Mouse (Mus musculus): Measurements from ENCODE around the gene Nars2. TPM values are rescaled to one million over a fixed set of nuclear protein-coding genes. Genes with fewer than 3 reads are reported as not detected.

The Nars2 gene
- polyA plus RNA-seq, 2 experiments, result 4.9 to 16.1 TPM

DNA sequence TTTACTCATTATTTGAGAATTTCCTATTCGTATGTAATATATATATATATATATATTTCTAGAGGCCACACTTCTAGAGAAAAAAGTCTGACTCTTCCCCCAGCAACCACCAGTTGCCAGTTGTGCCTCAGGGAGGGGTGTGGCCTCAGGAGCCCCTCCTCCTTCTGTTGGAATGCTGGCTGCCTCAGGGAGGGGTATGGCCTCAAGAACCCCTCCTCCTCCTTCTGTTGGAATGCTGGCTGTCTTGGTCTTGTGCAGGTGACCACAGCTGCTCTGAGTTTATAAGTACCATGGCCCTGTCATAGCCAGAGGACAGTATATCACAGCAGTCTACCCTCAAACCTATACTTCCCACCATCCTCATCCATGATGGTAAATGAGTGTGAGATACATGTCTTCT, 91.7 kb downstream of the Nars2 start:
- H3K36me3 ChIP-seq (replicated peaks; ENCODE audit: control insufficient read depth, insufficient read depth, low read depth), result peaks cover 2% of the 10 kb centered on the region; the same call in 1 of the 2 replicates

DNA sequence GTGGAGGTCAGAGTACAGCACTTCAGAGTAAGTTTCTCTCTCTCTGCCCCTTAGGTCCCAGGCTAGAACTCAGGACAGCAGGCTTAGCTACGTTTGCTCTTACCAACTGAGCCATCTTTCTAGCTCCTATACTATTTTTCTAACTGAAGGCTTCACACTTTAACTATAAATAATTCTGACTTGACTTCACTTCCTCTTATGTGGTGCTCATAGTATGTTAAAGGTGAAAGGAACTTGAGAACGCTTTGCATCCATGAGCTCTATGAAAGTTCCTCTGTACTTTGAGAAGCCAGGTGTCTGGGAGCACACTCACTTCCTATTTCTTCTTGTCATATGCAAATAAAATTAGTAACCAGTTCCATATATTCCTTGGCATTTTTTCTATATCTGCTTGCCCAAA, 109.7 kb downstream of the Nars2 start:
- no peaks in the 10 kb centered on the region for H3K9me3 ChIP-seq (ENCODE audit: control insufficient read depth, low read length)
- peaks cover 3% of the 10 kb centered on the region; the same call in 1 of the 2 replicates for H3K36me3 ChIP-seq (replicated peaks; ENCODE audit: control insufficient read depth, insufficient read depth, low read depth)
- no peak overlapping the region for H3K4me3 ChIP-seq (ENCODE audit: insufficient read depth in 1 of 2, low read depth in 2 of 2, low read length in 2 of 2)
- no peak for ATAC-seq (ENCODE audit: insufficient read depth)
- no peak overlapping the region for H3K4me2 ChIP-seq (ENCODE audit: low read depth)
- H3K27ac ChIP-seq, result no peak overlapping the region
- WGBS (ENCODE audit: insufficient replicate concordance), result 76% methylated on average over 2 of the region's 2 CpGs
- H3K27me3 ChIP-seq (ENCODE audit: control insufficient read depth, insufficient read depth, low read length), result no peaks in the 10 kb centered on the region
- DNase-seq (ENCODE audit: low read depth in 3 of 3, low spot score in 3 of 3), result no peak
- H3K9ac ChIP-seq (replicated peaks), result no peak overlapping the region
- TF ChIP-seq CTCF (IDR thresholded peaks at IDR 0.05; ENCODE audit: low read depth), result no peak
- TF ChIP-seq EP300 (IDR thresholded peaks at IDR 0.05; ENCODE audit: low read depth), result no peak
- no peaks in the 10 kb centered on the region for H3K4me1 ChIP-seq (replicated peaks; ENCODE audit: control insufficient read depth in 2 of 2, insufficient read depth in 2 of 2, low read length in 1 of 2)

More for the DNA sequence above, 91.7 kb downstream of the Nars2 start:
- Histone ChIP-seq H3K27ac (no peak overlapping the region), H3K9ac (replicated peaks) (no peak overlapping the region), H3K4me2 (ENCODE audit: low read depth) (no peak overlapping the region), H3K4me3 (ENCODE audit: insufficient read depth in 1 of 2, low read depth in 2 of 2, low read length in 2 of 2) (no peak overlapping the region), H3K9me3 (ENCODE audit: control insufficient read depth, low read length) (no peaks in the 10 kb centered on the region), H3K27me3 (ENCODE audit: control insufficient read depth, insufficient read depth, low read length) (no peaks in the 10 kb centered on the region), H3K4me1 (replicated peaks; ENCODE audit: control insufficient read depth in 2 of 2, insufficient read depth in 2 of 2, low read length in 1 of 2) (no peaks in the 10 kb centered on the region)
- TF ChIP-seq CTCF (IDR thresholded peaks at IDR 0.05; ENCODE audit: low read depth) (no peak), EP300 (IDR thresholded peaks at IDR 0.05; ENCODE audit: low read depth) (no peak)
- DNase-seq (ENCODE audit: low read depth in 3 of 3, low spot score in 3 of 3) (no peak), ATAC-seq (ENCODE audit: insufficient read depth) (no peak)
- 52% methylated on average over 1 of the region's 1 CpGs for WGBS (ENCODE audit: insufficient replicate concordance)

DNA sequence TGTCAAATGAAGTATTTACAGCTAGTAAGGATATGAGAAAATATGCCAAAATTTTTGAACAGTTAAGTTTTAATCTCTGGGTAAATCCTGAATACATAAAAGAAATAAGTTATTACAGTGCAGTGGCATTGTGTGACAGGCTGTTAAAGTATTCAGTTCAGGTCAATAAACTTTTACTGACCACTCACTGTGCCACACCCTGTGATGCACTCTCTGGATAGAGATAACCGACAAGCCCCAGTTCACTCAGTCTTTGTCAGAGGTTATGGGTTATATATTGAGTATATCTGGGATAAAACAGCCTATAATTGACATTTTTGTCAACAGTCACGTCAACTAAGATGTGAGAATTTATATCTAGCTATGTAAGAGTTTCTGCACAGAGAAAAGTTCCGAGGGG, 120.2 kb downstream of the Nars2 start:
- TF ChIP-seq EP300 (IDR thresholded peaks at IDR 0.05; ENCODE audit: low read depth), result no peak
- no peak for TF ChIP-seq CTCF (IDR thresholded peaks at IDR 0.05; ENCODE audit: low read depth)
- no peak overlapping the region for H3K27ac ChIP-seq
- H3K4me1 ChIP-seq (replicated peaks; ENCODE audit: control insufficient read depth in 2 of 2, insufficient read depth in 2 of 2, low read length in 1 of 2), result peaks cover 4 to 7% of the 10 kb centered on the region in 2 experiments; a peak in 1 of 4 replicates
- DNase-seq (ENCODE audit: low read depth in 3 of 3, low spot score in 3 of 3) (no peak), ATAC-seq (ENCODE audit: insufficient read depth) (peak; percentile 45; the same call in 1 of the 2 replicates)
- no peaks in the 10 kb centered on the region for H3K36me3 ChIP-seq (replicated peaks; ENCODE audit: control insufficient read depth, insufficient read depth, low read depth)
- H3K9me3 ChIP-seq (ENCODE audit: control insufficient read depth, low read length), result no peaks in the 10 kb centered on the region
- H3K9ac ChIP-seq (replicated peaks), result no peak overlapping the region
- H3K4me3 ChIP-seq (ENCODE audit: insufficient read depth in 1 of 2, low read depth in 2 of 2, low read length in 2 of 2), result no peak overlapping the region
- no peak overlapping the region for H3K4me2 ChIP-seq (ENCODE audit: low read depth)
- no peaks in the 10 kb centered on the region for H3K27me3 ChIP-seq (ENCODE audit: control insufficient read depth, insufficient read depth, low read length)
- WGBS (ENCODE audit: insufficient replicate concordance), result 49% methylated on average over 3 of the region's 3 CpGs

DNA sequence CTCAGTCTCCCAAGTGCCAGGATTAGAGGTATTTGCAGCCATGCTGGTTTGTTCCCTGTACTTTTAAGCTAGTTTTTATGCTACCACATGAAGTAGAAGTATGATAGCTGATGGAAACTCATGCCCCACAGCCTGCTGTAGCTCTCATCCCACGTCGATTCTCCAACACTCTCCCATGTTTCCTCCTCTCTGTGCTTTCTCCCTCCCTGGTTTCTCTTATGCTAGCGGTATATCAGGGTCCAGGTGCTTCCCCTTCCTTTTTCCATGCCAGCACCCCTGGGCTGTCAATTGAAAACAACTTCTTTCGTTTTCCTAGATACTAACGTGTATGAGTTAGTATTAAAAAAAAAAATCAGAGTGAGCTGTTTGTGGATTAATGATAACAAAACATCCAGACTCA, 120.8 kb downstream of the Nars2 start:
- TF ChIP-seq CTCF (IDR thresholded peaks at IDR 0.05; ENCODE audit: low read depth), result no peak
- no peak for TF ChIP-seq EP300 (IDR thresholded peaks at IDR 0.05; ENCODE audit: low read depth)
- Histone ChIP-seq H3K4me1 (replicated peaks; ENCODE audit: control insufficient read depth in 2 of 2, insufficient read depth in 2 of 2, low read length in 1 of 2) (peaks cover 4 to 7% of the 10 kb centered on the region in 2 experiments; a peak in 2 of 4 replicates), H3K4me2 (ENCODE audit: low read depth) (no peak overlapping the region), H3K4me3 (ENCODE audit: insufficient read depth in 1 of 2, low read depth in 2 of 2, low read length in 2 of 2) (no peak overlapping the region), H3K27me3 (ENCODE audit: control insufficient read depth, insufficient read depth, low read length) (no peaks in the 10 kb centered on the region), H3K36me3 (replicated peaks; ENCODE audit: control insufficient read depth, insufficient read depth, low read depth) (no peaks in the 10 kb centered on the region), H3K9ac (replicated peaks) (no peak overlapping the region), H3K27ac (no peak overlapping the region), H3K9me3 (ENCODE audit: control insufficient read depth, low read length) (no peaks in the 10 kb centered on the region)
- ATAC-seq (ENCODE audit: insufficient read depth) (no peak), DNase-seq (ENCODE audit: low read depth in 3 of 3, low spot score in 3 of 3) (no peak)
- 68% methylated on average over 5 of the region's 5 CpGs for WGBS (ENCODE audit: insufficient replicate concordance)

DNA sequence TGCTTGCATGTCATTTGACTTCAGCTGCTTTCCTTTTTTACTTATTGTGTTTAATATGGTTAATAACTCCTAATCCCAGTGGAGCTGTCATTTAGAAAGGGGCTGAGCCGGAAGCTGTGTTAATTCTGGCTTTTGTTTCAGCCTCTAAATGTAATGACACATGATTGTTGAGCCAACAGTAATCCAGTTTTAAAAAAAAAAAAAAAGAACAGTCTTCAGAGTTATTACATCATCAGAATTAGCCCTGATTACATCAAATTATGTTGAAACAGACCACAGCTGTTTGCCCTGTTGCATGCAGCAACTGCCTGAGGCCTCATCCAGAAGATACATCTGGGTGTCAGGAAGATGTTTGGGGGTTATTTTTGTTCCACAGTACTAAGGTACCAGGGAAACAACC, 123.7 kb downstream of the Nars2 start:
- Histone ChIP-seq H3K27ac (no peak overlapping the region), H3K27me3 (ENCODE audit: control insufficient read depth, insufficient read depth, low read length) (no peaks in the 10 kb centered on the region), H3K4me3 (ENCODE audit: insufficient read depth in 1 of 2, low read depth in 2 of 2, low read length in 2 of 2) (no peak overlapping the region), H3K9ac (replicated peaks) (no peak overlapping the region), H3K36me3 (replicated peaks; ENCODE audit: control insufficient read depth, insufficient read depth, low read depth) (no peaks in the 10 kb centered on the region), H3K4me2 (ENCODE audit: low read depth) (no peak overlapping the region), H3K9me3 (ENCODE audit: control insufficient read depth, low read length) (no peaks in the 10 kb centered on the region), H3K4me1 (replicated peaks; ENCODE audit: control insufficient read depth in 2 of 2, insufficient read depth in 2 of 2, low read length in 1 of 2) (peaks cover 4 to 10% of the 10 kb centered on the region in 2 experiments; a peak in 3 of 4 replicates)
- DNase-seq (ENCODE audit: low read depth in 3 of 3, low spot score in 3 of 3) (no peak), ATAC-seq (ENCODE audit: insufficient read depth) (no peak)
- no peak for TF ChIP-seq CTCF (IDR thresholded peaks at IDR 0.05; ENCODE audit: low read depth)
- TF ChIP-seq EP300 (IDR thresholded peaks at IDR 0.05; ENCODE audit: low read depth), result no peak
- 79% methylated on average over 1 of the region's 1 CpGs for WGBS (ENCODE audit: insufficient replicate concordance)
